Mouse (Mus musculus) embryonic fibroblast, embryonic 13.5 days (primary cell): Measurements from ENCODE around the gene Scn4a.

ENCODE experiments used
- CTCF ChIP-seq: IDR thresholded peaks from 2 replicates; pipeline ENCODE4 v1.5.1; 2011; ENCODE audit warnings: mild to moderate bottlenecking, control low read depth, low read length, moderate library complexity, borderline replicate concordance; ENCODE audit not compliant: insufficient read depth
- POLR2A ChIP-seq: IDR thresholded peaks from 2 replicates; pipeline ENCODE4 v1.6.1; 2011; ENCODE audit warnings: low read depth, mild to moderate bottlenecking, control low read depth, low read length, moderate library complexity

GRCm38 (mm10) chr11:106332458-106332857 is 20.6 kb downstream of the Scn4a start:
- TF ChIP-seq CTCF (no peak), POLR2A (no peak)
